Mouse (Mus musculus): ENCODE results near the gene Tbx3.

Gene Tbx3

DNA sequence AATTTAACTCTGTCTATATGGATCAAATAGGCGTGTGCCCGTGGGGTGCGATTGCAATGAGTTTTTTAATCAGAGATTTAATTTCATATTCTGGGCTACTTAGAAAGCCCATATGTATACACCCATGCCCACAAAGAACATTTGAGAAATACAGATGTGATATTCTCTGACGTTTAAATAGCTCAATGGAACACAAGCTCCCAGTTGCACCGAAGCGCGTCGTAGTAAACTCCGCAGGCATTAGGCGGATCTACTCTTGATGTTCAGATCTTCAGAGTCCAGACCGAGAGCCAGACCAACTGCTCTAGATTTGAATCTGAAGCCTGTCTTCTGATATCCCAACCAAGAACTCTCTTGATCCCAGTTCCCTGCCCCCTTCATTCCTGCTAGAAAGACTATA lies 9.0 kb upstream of the Tbx3 start:
- DNase-seq (ENCODE audit: extremely low spot score, low spot score), result no peak

DNA sequence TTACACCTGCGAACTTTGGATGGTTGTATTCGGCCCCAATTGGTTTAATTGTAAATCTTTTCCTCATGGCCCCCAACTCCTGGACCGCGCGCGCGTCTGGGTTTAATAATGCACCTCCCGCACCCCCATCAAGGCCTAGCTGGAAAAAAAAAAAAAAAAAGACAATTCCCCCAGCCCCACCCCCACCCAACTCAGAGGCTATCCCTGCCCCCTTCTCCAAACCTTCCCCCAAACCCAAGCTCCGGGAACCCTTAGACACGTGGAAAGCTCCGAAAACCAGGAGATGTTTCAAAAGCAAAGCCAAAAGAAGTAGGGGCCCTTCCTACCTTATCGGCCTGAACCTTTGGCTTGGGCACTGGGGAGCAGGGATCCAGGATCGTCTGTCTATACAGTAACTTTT lies 8.1 kb upstream of the Tbx3 start:
- no peak for DNase-seq (ENCODE audit: extremely low spot score, low spot score)

GRCm38 (mm10) chr5:119662731-119663130 lies 7.7 kb upstream of the Tbx3 start:
- DNase-seq (ENCODE audit: extremely low spot score, low spot score), result peak; percentile 36

- peak; percentile 50 for DNase-seq (ENCODE audit: extremely low spot score, low spot score)
These were observed 7.2 kb upstream of the Tbx3 start for GRCm38 (mm10) chr5:119663241-119663640.

- no peak for DNase-seq (ENCODE audit: extremely low spot score, low spot score)
These were observed 6.7 kb upstream of the Tbx3 start for GRCm38 (mm10) chr5:119663747-119664146.

GRCm38 (mm10) chr5:119665739-119666138 lies 4.7 kb upstream of the Tbx3 start:
- DNase-seq (ENCODE audit: extremely low spot score, low spot score), result peak; percentile 49

DNA sequence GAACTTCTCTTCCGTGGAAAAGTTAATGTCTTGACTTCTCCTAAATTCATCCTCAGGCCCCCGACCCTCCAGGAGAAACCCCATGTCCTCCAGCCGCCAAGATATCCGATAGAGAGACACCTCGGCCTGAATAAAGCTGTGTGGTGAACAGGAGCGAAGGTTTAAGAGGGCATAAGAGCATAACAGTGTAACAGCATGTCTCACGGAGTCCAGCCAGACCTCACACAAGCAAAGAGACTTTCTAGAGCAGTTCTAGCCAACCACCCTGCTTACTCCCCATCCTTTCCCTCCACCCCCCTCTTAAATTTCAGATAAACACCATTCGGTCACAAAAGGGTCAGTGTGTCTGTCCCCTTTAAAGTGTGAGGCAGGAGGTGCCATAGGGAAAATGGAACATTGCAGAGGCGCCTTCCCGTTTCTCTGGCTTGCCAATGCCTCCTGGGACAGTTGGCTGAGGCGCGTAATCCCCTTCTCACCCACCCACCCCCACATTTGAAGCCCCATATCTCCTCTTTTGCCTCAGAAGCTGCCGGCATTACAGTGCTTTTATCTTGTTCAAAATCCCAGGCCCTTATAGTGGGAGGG lies 3.0 kb upstream of the Tbx3 start:
- peak; percentile 53 for DNase-seq (ENCODE audit: extremely low spot score, low spot score)

DNA sequence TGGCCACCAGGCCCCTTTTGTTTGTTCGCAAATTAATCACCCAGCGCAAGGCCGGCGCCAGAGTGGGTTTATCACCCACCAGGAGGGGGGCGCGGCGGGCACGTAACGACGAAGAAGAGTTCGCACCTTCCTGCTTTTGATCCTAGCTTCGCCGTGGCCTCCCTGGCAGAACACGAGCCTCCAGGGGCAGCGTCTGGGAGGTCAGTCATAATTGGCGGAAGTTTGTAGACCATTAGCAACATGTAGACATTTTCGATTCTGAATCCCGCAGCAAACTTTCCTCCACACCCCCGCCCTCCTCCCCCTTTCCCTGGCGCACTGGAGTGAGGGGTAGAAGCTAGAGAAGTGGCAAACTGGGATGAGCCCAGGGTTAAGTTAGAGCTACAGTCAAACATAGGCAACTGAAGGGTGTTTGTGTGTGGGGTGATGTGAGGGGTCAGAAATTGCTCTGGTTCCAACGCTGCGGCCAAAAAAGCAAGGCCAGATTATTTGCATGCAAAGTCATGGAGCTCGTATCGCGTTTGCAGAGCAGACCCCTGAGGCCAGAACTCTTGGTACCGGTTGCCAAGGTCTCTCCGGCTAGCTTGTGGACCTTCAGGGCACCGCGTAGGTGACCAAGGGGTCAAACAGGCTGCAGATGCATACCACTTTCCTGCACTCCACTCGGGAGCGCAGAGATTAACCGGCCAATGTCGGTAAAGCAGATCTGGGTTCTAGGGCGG lies 2.1 kb upstream of the Tbx3 start:
- DNase-seq (ENCODE audit: extremely low spot score, low spot score), result peak; percentile 62

- peak; percentile 56 for DNase-seq (ENCODE audit: extremely low spot score, low spot score)
These were observed 1.5 kb upstream of the Tbx3 start for GRCm38 (mm10) chr5:119668913-119669411.

DNA sequence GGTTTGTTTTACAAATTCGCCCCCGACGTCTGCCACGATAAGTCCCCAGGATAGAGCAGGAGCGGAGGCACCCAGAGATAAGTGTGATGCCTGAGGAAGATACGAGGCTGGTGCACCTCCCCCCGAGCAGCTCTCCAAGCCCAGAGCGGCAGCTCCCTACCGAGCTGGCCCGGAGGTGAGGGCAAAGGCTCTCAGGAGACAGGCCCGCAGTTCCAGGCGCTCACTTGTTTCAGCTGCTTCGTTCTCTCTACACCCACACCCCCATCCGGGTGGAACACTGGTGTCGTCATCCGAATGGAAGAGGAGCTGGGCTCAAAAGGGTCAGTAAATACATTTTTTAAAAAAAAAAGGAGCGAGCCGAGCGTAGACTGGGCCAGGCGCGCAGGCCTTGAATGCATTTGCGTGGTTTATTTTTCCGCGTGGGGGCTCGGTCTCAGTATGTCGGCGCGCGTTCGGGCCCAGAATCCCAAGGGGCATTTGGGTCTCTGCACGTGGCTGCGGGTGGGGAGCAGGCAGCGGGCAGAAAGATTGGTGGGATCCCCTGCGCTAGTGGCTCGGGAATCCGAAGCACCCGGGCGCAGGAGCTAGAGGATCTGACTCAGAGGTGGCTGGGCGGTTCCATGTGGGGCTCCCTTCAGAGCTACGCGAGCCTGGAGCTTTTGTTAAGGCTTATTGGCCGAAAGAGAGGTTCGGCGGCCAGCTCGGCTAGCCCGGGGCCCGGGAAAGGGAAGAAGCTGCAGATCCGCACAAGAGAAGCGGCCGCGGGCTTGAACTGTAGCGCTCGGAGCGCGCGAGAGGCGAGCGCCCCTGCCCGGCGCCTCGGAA lies 516 bp upstream of the Tbx3 start:
- DNase-seq (ENCODE audit: extremely low spot score, low spot score), result peak; percentile 59

DNA sequence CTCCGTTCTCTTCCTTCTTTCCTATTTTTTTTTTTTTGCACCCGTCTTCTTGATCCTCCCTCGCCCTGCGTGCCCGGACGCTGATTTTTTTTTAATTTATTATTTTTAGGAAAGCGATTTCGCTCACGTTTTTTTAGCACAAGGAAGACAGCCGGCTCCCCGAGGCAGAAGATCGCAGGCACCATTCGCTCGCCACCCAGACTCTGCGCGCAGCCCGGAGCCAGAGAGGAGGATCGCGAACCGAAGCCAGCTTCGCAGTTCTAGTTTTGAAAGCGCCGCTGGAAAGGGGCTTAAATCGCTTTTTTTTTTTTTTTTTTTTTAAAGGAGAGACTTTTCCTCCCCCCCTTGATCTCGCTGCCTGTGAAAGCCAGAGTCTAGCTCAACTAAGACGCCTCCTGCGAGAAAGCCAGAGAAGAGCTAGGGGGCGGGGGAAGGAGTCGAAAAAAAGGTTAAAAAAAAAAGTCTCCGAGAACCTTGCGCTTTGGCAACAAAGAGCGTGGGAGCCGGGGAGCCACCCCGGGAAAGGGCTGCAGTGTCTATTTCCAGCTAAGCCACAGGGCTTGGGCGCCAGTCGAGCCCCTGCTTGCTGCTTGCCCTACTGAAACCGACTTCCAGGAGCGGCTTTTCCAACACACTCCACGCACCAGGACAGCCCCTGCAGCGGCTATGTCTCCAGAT lies 794 bp downstream of the Tbx3 start:
- peak; percentile 63 for DNase-seq (ENCODE audit: extremely low spot score, low spot score)

GRCm38 (mm10) chr5:119671965-119672347 lies 1.5 kb downstream of the Tbx3 start:
- peak; percentile 63 for DNase-seq (ENCODE audit: extremely low spot score, low spot score)

- peak; percentile 55 for DNase-seq (ENCODE audit: extremely low spot score, low spot score)
These were observed 2.0 kb downstream of the Tbx3 start for GRCm38 (mm10) chr5:119672348-119672983.

DNA sequence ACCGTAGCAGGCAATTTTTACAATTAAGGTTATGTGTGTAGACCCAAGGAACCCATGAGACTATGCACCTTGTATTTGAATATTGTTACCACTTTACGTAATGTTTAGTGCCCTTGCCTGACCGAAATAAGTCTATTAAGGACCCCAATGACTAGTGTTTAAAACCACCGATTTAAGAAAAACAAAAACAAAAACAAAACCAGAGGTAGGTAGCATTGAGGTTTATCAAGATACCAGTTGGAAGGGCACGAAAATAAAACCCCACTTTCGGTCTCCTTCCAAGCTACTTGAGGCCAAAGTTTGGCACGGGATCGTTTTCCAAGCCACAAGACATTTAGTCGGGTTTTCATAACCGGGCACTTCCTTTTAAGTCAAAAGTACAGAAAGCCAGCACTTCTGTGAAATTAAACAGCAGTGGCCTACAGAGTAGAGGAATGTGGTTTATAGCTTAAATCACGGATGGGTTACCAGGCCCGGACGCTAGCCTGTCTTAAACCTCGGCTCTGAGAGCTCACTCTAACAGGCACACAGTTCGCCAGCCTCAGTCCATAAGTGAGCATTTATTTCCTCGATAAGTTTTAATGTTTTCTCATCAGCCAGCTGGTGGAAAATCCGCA lies 2.6 kb downstream of the Tbx3 start:
- peak; percentile 46 for DNase-seq (ENCODE audit: extremely low spot score, low spot score)

- peak; percentile 44 for DNase-seq (ENCODE audit: extremely low spot score, low spot score)
These were observed 3.5 kb downstream of the Tbx3 start for GRCm38 (mm10) chr5:119673716-119674605.

DNA sequence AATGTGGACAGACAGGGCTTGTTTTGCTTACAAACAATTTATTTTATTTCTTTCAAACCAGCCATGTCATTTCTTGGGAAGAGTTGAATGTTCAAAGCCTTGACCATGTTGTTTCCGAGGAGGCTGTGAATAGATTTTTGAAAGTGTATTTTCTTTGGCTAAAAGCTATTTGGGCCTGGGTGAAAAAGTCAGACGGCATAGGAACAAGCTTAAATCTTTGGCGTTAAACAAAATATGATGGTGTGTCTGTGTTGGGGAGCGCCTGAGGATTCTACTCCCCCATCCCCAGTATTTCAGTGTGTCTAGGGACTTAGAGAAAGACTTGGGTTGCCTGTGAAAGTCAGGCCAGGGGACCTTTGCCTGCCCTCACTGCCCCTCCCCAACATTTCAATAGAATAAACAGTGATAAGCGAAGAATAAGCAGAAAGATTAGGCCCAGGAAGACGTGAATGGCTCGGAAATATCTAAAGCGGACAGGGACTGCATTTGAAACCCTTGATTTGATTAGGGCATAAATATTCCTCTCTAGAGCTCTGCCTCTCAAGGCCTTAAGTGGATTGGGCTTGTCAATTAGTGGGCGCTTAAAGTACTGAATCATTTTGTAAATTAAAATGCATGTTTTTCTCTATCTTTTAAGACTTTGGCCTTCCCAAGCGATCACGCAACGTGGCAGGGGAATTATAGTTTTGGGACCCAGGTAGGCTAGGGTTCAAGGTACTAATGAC lies 4.3 kb downstream of the Tbx3 start:
- DNase-seq (ENCODE audit: extremely low spot score, low spot score), result peak; percentile 38

GRCm38 (mm10) chr5:119676245-119676644 lies 5.8 kb downstream of the Tbx3 start:
- no peak for DNase-seq (ENCODE audit: extremely low spot score, low spot score)

DNA sequence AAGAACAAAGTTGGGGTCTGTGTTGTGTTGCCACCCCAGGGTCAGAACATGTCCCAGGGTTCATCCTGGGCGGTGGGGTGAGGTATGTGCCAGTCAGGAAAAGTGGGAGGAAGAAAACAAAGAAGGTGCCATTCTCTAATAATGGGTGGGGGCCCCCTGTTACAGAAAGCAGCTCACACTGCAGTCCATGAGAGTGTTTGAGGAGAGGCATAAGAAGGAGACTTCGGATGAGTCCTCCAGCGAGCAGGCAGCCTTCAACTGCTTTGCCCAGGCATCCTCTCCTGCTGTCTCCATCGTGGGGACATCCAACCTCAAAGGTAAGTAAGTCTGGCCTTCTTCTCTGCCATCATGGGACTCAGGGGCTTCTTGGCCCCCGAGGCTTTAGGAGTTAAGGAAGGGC lies 8.0 kb downstream of the Tbx3 start:
- no peak for DNase-seq (ENCODE audit: extremely low spot score, low spot score)

DNA sequence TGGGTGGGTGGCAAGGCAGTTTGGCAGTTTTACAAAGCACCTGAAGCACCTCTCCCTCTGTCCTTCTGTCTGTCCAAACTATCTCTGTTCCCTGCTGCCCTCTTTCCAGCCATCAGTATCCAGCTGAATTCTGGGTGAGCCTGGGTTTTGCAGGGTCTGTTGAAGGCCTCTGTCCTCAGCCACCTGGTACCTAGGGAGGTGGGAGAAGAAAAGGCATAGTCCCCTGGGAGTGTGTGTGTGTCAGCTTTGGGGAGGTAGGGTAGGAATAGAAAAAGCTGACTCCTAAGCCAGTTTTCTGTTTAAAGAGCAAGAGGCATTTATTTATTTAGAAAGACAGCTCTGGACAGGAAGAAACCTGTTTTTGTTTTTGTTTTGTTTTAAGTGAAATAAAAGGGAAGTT lies 8.6 kb downstream of the Tbx3 start:
- DNase-seq (ENCODE audit: extremely low spot score, low spot score), result no peak
